Mouse (Mus musculus) forebrain, embryonic 10.5 days (tissue): ENCODE measurements at regions not wholly inside any gene's neighbourhood (a gene's known extent, or its start where the extent isn't known, plus 50 kb on each side); places are given as distances from the start of the nearest gene placed in this dataset.

Source experiments
- DNase-seq: peaks from one replicate; pipeline ENCODE4 v3.0.0-alpha.2; 2017; ENCODE audit warnings: low spot score; ENCODE audit errors: extremely low spot score
- H3K27ac ChIP-seq: fragments of 300-500 bp; sonication (generic); 2 replicates; pipeline ENCODE4 v1.5.1; 2016; ENCODE audit warnings: mild to moderate bottlenecking
- H3K27me3 ChIP-seq: fragments of 300-500 bp; sonication (generic); 2 replicates; pipeline ENCODE4 v1.6.1; 2016; ENCODE audit warnings: mild to moderate bottlenecking; ENCODE audit not compliant: poor library complexity, severe bottlenecking
- H3K36me3 ChIP-seq: fragments of 300-500 bp; sonication (generic); replicated peaks from 2 replicates; pipeline ENCODE4 v1.6.1; 2016; ENCODE audit warnings: mild to moderate bottlenecking, moderate library complexity
- H3K4me1 ChIP-seq: fragments of 300-500 bp; sonication (generic); 2 replicates; pipeline ENCODE4 v1.6.1; 2016
- H3K4me3 ChIP-seq: fragments of 300-500 bp; sonication (generic); 2 replicates; pipeline ENCODE4 v1.5.1; 2016; ENCODE audit warnings: mild to moderate bottlenecking, moderate library complexity
- H3K9me3 ChIP-seq: fragments of 300-500 bp; sonication (generic); 2 replicates; pipeline ENCODE4 v1.6.1; 2016; ENCODE audit warnings: mild to moderate bottlenecking, moderate library complexity
- WGBS: fragments of 180-500 bp; shearing (Covaris S2); methylation state at CpG from one replicate; pipeline ENCODE4 v1.1.7; 2016; 5-methylcytosine and 5-hydroxymethylcytosine counted together

DNA sequence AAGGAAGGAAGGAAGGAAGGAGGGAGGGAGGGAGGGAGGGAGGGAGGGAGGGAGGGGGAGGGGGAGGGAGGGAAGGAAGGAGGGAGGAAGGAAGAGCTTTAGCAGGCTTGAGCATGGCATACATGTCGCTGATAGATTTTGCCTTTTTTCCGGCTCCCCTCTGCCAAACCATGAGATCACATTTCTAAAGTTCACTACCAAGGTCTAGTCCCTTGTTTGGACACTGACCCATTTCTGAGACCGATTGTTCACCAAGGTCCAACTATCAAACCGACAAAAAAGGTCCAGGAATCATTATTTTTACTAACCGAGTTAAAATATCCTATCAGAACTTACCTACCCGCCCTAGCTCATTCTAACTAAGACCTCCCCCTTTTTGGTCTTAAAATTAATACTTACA is 120.1 kb downstream of the Sox2 start:
- no peak for DNase-seq
- no peak overlapping the region for H3K27ac ChIP-seq
- no peaks in the 10 kb centered on the region for H3K9me3 ChIP-seq
- H3K27me3 ChIP-seq: peaks cover 6% of the 10 kb centered on the region; the same call in 1 of the 2 replicates
- H3K36me3 ChIP-seq: no peaks in the 10 kb centered on the region
- peaks cover 12% of the 10 kb centered on the region for H3K4me1 ChIP-seq
- 88% methylated on average over 6 of the region's 6 CpGs for WGBS
- H3K4me3 ChIP-seq: no peak overlapping the region

DNA sequence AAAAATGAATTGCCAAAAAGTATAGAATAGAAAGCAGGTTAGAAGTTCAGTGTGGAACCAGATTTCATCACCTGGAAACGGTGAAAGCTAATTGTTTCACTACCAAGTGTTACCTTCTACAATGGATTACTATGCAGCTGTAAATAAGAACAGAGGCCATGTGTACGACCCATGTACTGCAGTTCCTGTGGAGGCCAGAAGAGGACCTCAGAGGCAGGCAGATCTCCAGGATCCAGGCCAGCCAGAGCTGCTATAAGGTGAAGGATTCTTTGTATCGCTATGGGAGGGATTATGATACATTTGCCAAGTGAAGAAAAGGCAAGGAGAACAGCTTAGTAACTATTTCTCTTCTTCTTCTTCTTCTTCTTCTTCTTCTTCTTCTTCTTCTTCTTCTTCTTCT is 121.8 kb downstream of the Sox2 start:
- Histone ChIP-seq H3K9me3 (no peaks in the 10 kb centered on the region), H3K27me3 (peaks cover 6% of the 10 kb centered on the region; the same call in 1 of the 2 replicates), H3K4me1 (peaks cover 17% of the 10 kb centered on the region), H3K27ac (no peak overlapping the region), H3K36me3 (no peaks in the 10 kb centered on the region), H3K4me3 (no peak overlapping the region)
- 91% methylated on average over 3 of the region's 3 CpGs for WGBS
- no peak for DNase-seq

DNA sequence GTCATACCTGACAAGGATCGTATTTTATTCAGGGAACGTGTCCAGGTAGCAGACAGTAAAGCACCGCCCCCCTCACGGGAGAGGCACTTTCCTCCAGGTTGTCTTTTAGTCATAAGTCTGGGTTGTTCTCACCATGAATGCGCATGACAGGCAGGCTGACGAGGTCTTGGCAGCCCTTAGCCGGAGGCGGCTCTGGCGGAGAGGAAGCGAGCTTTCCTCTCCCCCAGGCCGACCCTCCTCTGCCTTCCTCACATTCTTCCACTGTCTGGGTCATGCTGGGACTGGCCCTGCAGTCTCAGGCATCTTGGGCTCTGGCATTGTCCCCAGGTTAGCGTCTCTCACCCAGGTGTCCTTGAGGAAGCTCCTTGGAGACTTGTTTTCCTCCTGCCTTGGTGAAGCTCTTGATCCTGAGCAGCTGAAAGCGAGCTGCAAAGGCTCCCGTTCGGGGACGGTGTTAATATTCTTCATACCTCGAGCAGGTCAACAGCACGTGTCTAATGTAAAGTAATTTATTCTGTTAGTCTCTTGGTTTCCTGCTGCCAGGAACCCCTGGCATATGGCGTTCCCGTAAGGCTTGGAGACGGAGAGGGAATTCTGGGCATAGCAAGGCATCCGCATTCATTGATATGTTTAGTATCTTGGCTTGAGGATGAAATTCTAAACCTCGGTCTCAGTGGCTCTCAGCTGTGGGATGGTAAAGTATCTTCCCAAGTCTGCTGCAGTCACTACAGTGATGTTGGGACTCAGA is 123.6 kb downstream of the Sox2 start:
- peaks cover 17% of the 10 kb centered on the region for H3K4me1 ChIP-seq
- 35% methylated on average over 23 of the region's 23 CpGs for WGBS
- peak; percentile 20 for DNase-seq
- no peaks in the 10 kb centered on the region for H3K36me3 ChIP-seq
- no peak overlapping the region for H3K27ac ChIP-seq
- peaks cover 6% of the 10 kb centered on the region; the same call in 1 of the 2 replicates for H3K27me3 ChIP-seq
- H3K9me3 ChIP-seq: no peaks in the 10 kb centered on the region
- H3K4me3 ChIP-seq: no peak overlapping the region

DNA sequence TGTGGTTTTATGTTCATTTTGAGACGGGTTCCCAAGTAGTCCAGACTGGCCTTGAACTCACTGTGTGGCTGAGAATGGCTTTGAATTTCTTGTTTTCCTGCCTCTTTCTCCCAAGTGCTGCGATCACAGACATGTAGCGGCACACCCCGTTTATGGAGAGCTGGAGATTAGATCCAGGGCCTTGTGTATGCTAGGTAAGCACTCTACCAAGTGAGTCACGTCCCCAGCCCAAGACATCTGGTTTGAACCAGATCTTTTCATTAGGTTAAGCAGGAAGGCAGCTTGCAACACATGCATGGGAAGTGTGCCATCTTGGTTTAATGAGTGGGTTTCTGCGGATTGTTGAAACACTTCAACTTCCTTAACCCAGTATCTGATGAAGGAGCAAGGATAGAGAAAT is 131.6 kb downstream of the Sox2 start:
- Histone ChIP-seq H3K27me3 (no peaks in the 10 kb centered on the region), H3K9me3 (no peaks in the 10 kb centered on the region), H3K4me1 (no peaks in the 10 kb centered on the region), H3K27ac (no peak overlapping the region), H3K4me3 (no peak overlapping the region), H3K36me3 (no peaks in the 10 kb centered on the region)
- 94% methylated on average over 6 of the region's 6 CpGs for WGBS
- DNase-seq: no peak

DNA sequence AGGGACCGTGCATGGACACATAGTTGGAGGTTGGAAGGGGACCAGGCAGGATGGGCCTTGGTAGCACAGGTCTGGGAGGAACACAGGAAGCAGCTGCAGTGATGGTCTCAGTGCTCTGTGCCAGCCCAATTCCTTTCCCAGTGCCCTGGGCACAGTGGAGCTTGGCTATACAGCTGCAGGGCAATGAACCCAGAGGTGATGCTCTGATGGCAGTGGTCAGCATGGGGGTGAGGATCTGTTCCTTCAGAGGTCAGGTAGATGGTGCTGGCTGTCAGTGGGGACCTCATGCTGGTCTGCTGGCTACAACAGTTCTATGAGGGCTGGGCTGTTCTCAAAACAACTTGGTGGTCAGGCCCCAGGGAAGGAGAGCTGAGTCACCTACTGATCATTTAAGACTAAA is 133.2 kb downstream of the Sox2 start:
- Histone ChIP-seq H3K4me1 (no peaks in the 10 kb centered on the region), H3K4me3 (no peak overlapping the region), H3K9me3 (no peaks in the 10 kb centered on the region), H3K27ac (no peak overlapping the region), H3K27me3 (no peaks in the 10 kb centered on the region), H3K36me3 (no peaks in the 10 kb centered on the region)
- 90% methylated on average over 1 of the region's 1 CpGs for WGBS
- no peak for DNase-seq

DNA sequence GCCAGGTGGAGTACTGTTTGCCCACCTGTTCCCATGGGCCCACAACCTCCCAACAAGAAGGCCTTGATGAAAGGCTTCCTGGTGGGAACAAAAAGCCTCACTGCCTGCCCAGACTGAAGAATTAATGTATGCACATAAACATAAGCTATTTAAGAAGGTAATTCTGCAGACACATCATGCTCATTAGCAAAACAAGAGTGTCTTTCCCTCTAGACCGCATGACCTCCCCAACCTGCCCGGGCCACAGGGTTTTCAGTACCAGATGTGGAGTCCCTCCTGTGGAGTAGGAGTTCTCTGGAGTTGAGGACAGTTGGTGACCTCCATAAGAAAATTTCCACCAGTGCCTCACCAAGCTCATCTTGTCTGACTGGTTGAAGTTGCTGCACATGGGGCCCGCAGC is 137.0 kb downstream of the Sox2 start:
- Histone ChIP-seq H3K9me3 (no peaks in the 10 kb centered on the region), H3K27ac (no peak overlapping the region), H3K4me3 (no peak overlapping the region), H3K4me1 (no peaks in the 10 kb centered on the region), H3K27me3 (no peaks in the 10 kb centered on the region), H3K36me3 (no peaks in the 10 kb centered on the region)
- DNase-seq: no peak
- WGBS: 83% methylated on average over 3 of the region's 3 CpGs

DNA sequence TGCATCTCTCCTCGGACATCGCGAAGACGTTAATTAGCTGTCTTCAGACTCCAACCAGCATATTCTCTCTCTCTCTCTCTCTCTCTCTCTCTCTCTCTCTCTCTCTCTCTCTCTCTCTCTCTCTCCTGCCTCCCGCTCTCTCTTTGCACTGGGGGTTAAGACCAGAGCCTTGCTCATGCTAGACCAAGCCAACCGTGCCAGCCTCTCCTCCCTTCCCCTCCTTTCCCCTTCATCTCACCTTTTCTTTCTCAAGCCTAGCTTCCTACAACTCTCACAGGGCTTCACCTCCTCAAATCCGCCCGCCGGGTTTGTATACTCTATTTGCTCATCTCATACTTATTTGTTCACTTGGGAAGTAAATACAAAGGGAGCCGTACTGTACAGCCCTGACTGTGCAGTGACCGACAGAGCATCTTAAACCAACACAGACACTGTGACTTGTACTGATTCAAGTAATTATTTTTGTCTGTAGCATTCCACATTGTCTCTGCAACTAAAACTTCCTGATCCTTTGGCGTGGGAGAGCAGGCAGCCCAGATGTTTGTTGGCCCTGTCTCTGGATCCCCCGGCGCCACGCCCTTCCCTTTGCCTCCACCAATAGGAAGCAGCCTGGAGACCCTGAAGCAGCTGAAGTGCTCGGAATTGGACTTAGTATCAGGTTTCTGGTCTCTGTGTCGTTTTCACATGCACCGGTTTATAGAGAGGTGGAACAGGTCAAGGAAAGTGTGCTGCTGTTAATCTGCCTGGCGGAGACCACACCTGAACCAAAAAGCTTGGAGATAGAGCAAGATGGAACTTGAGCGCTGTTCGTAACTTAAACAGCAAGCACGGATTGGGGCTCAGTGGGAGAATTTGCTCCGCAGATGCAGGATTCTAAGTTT is 145.1 kb downstream of the Sox2 start:
- DNase-seq: peak; percentile 83
- H3K27ac ChIP-seq: peak overlapping the region; percentile 67
- no peaks in the 10 kb centered on the region for H3K9me3 ChIP-seq
- peaks cover 25% of the 10 kb centered on the region for H3K4me1 ChIP-seq
- WGBS: 20% methylated on average over 23 of the region's 23 CpGs
- H3K27me3 ChIP-seq: peaks cover 13% of the 10 kb centered on the region
- no peaks in the 10 kb centered on the region for H3K36me3 ChIP-seq
- peak overlapping the region; percentile 52 for H3K4me3 ChIP-seq

DNA sequence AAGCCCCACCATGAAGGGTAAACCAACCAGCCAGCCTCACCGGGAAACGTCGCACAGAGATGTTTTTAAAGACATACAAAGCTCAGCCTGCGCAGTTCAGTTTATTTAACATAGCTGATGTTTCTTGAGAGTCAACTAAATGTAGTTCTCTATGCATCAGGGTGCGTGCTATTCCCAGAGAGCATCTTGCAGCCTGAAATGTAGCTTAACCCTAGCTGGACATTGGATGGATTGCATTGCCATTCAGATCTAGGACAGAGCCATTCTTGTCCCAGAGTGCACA is 145.7 kb downstream of the Sox2 start:
- Histone ChIP-seq H3K27ac (peak overlapping the region; percentile 67), H3K4me1 (peaks cover 29% of the 10 kb centered on the region), H3K9me3 (no peaks in the 10 kb centered on the region), H3K36me3 (no peaks in the 10 kb centered on the region), H3K4me3 (peak overlapping the region; percentile 52), H3K27me3 (peaks cover 13% of the 10 kb centered on the region)
- 15% methylated on average over 5 of the region's 5 CpGs for WGBS
- no peak for DNase-seq

DNA sequence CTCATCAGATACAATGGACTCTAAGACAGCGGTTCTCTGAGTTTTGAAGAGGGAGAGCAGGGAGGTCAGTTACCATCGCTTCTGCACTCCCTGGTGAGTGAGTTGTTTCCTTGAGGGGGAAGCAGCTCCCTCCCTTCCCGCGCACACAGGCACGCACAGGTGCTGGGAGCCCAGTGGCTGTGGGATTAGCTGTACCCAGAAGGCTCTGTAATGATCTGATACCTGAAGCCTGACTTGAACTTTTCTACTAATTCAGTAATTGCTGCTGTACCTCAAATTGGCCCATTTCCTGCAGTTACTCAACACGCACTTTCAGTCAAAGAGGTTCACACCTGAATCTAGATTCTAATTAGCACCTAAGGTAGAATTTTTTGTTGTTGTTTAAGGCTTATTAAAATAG is 158.6 kb downstream of the Sox2 start:
- Histone ChIP-seq H3K27me3 (peaks cover 17% of the 10 kb centered on the region; the same call in 1 of the 2 replicates), H3K4me1 (peaks cover 30% of the 10 kb centered on the region), H3K27ac (no peak overlapping the region), H3K4me3 (no peak overlapping the region), H3K9me3 (no peaks in the 10 kb centered on the region), H3K36me3 (no peaks in the 10 kb centered on the region)
- no peak for DNase-seq
- WGBS: 20% methylated on average over 6 of the region's 6 CpGs

DNA sequence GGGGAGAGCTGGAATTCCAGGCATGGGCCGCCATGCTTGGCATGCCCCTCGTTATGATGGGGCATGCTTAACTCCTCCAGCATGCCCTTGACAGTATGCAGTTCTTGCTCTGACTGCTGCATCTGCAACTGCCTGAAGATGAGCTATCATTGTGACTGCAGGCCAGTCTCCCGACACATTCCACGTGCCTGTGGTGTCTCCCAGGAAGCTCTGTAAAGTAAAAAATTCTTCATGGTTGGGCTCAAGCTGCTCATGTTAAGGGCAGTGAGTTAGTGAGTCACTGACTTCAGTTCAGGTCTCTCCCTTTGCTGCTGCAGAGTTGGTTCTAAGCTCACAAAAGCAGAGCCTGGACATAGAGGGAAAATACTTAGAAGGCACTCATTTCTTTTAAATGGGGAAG is 161.5 kb downstream of the Sox2 start:
- 75% methylated on average over 4 of the region's 4 CpGs for WGBS
- no peaks in the 10 kb centered on the region for H3K36me3 ChIP-seq

DNA sequence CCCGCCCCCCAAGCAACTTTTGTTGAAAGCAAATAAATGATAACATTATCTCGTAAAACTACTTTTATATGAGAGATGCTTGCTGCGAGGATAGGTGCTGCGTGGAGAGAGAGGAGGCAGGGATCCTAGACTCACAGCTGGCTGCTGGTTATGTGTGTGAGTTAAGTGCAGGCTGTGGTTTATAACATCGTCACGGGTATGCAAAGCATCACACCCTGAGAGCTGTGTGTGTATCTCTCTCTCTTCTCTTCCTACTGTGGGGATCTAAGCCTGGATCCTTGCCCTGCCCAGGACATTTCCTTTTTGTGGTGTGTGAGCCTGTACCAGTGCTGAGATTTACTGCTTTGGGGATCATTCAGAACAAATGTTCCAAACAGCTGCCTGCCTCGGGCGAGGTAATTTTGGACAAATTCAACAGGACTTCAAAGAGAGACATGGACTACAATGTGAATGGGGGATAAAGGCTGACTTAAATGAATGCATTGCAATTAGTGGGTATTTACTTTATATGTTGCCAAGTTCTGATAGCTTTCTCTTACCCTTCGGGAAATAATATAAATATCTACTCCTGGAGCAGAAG is 162.9 kb downstream of the Sox2 start:
- H3K27ac ChIP-seq: peak overlapping the region; percentile 60; the same call in 1 of the 2 replicates
- H3K4me3 ChIP-seq: no peak overlapping the region
- WGBS: 61% methylated on average over 9 of the region's 9 CpGs
- H3K9me3 ChIP-seq: no peaks in the 10 kb centered on the region
- DNase-seq: no peak
- H3K27me3 ChIP-seq: peaks cover 17% of the 10 kb centered on the region; the same call in 1 of the 2 replicates
- no peaks in the 10 kb centered on the region for H3K36me3 ChIP-seq
- peaks cover 27% of the 10 kb centered on the region for H3K4me1 ChIP-seq

More for the DNA sequence above, 161.5 kb downstream of the Sox2 start:
- Histone ChIP-seq H3K4me1 (peaks cover 27% of the 10 kb centered on the region), H3K27me3 (peaks cover 17% of the 10 kb centered on the region; the same call in 1 of the 2 replicates), H3K27ac (no peak overlapping the region), H3K4me3 (no peak overlapping the region), H3K9me3 (no peaks in the 10 kb centered on the region)
- DNase-seq: no peak

DNA sequence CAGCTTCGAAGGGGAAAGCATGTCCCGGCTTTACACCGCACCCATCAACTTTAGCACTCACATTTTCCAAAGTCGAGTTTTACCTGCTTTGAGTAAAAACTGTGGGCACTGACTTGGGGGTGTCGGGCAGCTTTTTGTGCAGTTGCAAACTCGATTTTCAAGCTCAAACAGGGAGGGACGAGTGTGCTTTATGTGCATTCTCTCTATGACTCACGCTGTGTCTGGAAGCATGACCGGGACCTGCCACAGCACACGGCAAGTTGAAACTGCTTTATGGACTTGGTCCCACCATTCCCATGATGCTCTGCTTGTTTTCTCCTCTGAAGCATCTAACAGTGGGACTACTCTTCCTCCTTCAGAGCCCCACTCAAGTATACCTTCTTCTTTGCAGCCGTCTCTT is 174.8 kb downstream of the Sox2 start:
- no peak overlapping the region for H3K4me3 ChIP-seq
- 0 out of 2 replicates have a peak, but pooled peaks cover 3% of the 10 kb centered on the region for H3K4me1 ChIP-seq
- H3K9me3 ChIP-seq: no peaks in the 10 kb centered on the region
- no peaks in the 10 kb centered on the region for H3K36me3 ChIP-seq
- no peaks in the 10 kb centered on the region for H3K27me3 ChIP-seq
- H3K27ac ChIP-seq: 0 out of 2 replicates have a peak overlapping the region, but pooled peaks have one; percentile 22
- 91% methylated on average over 11 of the region's 11 CpGs for WGBS
- no peak for DNase-seq

DNA sequence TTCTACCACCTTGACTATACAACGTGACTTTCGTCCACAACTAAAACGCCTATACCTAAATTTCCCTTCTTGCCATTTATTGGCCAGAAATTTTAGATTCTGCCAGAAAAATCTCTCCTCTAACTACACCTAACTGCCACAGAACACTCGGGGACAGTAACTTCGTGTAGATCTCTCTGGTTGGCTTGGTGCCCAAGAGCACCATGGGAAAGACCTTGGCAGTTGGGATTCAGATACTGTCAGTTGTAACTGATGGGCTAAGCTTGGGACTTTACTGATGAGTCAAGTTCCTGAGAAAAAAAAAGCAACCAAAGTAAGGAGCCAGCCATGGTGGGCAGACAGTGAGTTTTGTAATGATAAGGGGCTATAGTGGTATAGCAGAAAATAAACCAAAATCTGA is 176.2 kb downstream of the Sox2 start:
- H3K9me3 ChIP-seq: no peaks in the 10 kb centered on the region
- WGBS: 96% methylated on average over 5 of the region's 5 CpGs

More for the DNA sequence above, 176.2 kb downstream of the Sox2 start:
- Histone ChIP-seq H3K27ac (no peak overlapping the region), H3K4me3 (no peak overlapping the region), H3K36me3 (no peaks in the 10 kb centered on the region), H3K27me3 (no peaks in the 10 kb centered on the region), H3K4me1 (0 out of 2 replicates have a peak, but pooled peaks cover 3% of the 10 kb centered on the region)
- no peak for DNase-seq
